Mouse (Mus musculus) thymus, adult 18-20 months (tissue): ENCODE measurements around the gene Herpud1.
A peak's percentile ranks its signal among the peaks of the same experiment; 100 is the strongest.

Experiments used
- DNase-seq, 2 experiments: peaks; one replicate each; pipeline ENCODE4 v3.0.0; 2022; ENCODE audit warnings: mixed read lengths in 2 of 2

Herpud1 gene

DNA sequence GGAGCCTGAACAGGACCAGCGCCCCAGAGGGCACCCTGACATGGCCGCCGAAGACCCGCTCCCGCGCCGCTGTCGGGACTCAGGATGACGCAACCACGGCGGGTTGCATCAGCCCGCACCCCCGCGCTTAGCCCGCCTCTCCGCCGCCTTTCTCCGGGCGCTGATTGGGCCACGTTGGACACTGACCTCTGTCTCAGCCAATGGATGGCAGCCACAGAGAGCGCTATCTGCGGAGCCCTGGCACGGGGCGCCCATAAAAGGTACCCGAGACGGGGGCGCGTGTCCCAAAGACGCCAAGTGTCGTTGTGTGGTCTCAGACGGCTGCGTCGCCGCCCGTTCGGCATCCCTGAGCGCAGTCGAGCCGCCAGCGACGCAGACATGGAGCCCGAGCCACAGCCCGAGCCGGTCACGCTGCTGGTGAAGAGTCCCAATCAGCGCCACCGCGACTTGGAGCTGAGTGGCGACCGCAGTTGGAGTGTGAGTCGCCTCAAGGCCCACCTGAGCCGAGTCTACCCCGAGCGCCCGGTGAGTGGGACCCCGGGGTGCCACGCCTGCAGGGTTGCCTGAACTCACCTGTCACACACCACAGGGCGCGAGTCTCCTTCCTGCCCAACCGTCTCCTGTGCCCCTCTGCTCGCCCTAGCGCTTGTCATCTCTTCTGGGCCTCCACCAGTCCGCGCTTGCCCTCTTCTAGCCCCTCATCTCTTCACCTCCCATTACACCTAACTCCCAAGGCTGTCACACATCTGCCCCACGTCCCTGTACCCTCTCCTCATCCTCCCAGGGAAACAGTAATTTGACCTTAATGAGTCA is at the start of gene Herpud1:
TSS of gene Herpud1 (plus strand) at position 225 of the 813 bp plus-strand sequence.
- DNase-seq = peak; percentile 97

- no peak for DNase-seq
These were observed 48.7 kb upstream of the Herpud1 start for GRCm38 (mm10) chr8:94337559-94337958.

DNA sequence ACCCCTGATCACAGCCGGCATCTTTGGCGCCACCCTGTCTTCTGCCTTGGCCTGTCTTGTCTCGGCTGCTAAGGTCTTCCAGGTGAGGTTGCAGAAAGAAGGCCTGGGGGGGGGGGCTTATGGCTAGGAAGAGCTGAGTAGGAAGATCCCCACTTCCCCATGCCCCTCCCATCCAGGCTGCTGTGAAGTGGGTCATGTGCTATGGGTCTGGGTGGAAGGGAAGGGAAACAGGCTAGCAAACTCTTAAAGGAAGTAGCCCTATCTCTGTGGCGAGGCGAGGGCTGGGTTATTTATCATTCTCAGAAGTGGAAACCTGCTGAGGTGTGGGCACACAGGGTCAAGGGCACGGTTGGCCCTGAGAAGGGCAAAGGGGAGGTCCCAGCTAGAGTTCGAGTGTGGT is 45.4 kb upstream of the Herpud1 start:
- no peak for DNase-seq

- DNase-seq = no peak
These were observed 43.5 kb upstream of the Herpud1 start for GRCm38 (mm10) chr8:94342691-94343090.

GRCm38 (mm10) chr8:94343290-94343689 is 42.9 kb upstream of the Herpud1 start:
- peak; percentile 46 to 66 for DNase-seq

DNA sequence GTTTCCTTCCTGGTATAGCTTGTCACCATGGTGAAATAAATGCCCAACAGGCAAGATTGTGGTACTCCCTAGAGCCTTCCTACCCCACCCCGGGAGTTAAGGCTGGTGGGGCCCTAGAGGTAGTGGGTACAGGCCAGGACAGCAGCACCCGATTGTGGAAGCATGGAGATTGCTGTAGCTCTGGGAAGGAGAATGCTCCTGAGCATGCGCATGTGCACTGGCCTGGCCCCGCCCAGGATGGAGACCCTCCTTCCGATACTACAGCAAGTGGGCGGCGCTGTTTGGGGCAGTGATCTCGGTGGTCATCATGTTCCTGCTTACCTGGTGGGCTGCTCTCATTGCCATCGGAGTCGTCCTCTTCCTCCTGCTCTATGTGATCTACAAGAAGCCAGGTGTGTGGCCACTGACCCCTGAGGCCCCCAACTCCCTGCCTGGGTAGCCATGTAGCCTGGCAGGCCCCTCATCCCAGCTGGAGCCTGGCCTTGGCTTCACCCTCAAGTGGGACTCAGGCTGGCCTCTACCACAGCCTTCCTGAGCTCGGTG is 42.4 kb upstream of the Herpud1 start:
- DNase-seq = no peak

GRCm38 (mm10) chr8:94345657-94346056 is 40.6 kb upstream of the Herpud1 start:
- DNase-seq = no peak

DNA sequence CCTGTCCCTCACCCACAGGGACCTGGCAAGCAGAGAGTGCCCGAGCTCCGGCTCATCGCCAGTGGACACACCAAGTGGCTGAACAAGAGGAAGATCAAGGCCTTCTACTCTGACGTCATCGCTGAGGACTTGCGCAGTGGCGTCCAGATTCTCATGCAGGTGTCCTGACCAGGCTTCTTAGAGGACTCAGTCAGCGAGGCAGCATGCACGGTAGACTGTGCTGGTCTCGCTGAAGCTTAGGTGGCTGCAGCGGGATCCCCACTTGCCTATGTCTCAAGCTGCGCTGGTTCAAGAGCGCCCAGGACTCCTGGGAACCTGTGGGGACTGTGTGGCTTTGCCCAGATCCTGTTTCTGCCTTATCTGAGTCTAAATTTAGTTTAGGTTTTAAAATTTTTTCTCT is 40.0 kb upstream of the Herpud1 start:
- DNase-seq = no peak

DNA sequence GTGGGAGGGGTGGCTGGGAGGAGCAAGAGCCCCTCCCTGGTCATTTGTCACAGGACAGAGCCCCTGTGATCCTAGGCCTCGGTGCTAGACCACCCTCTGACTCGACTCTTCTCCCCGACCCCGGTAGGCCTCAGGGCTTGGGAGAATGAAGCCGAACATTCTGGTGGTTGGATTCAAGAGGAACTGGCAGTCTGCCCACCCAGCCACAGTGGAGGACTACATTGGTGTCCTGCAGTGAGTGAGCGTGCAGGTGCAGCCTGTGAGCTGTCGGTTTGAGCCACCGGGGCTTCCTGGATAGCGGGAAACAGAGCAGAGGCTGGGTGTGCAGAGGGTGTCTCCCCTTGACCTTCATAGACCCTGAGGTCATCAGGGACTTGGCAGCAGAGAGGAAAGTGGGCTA is 37.8 kb upstream of the Herpud1 start:
- DNase-seq = peak in 1 of 2 experiments; percentile 34

DNA sequence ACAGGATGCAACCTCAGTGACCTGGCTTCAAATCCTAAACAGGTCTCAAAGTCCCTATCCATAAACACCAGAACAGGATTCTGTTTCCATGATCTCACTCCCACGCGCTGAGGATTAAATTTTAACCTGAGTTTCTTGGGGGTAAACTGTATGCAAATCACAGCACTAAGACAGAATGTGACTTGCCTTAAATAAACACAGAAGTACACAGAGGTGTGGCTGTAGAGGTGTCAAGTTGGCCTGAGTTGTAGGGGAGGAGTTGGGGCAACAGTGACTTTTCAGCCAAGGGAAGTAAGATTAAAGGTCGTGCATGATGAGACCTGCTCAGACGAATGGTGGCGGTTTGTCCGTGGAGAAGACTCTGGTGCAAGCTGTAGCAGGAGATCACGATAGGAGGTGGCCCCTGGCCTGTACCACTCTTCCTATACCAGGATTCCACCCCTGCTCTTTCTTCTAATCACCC is 32.1 kb upstream of the Herpud1 start:
- DNase-seq = no peak

GRCm38 (mm10) chr8:94354571-94354970 is 31.7 kb upstream of the Herpud1 start:
- peak; percentile 38 to 70 for DNase-seq

DNA sequence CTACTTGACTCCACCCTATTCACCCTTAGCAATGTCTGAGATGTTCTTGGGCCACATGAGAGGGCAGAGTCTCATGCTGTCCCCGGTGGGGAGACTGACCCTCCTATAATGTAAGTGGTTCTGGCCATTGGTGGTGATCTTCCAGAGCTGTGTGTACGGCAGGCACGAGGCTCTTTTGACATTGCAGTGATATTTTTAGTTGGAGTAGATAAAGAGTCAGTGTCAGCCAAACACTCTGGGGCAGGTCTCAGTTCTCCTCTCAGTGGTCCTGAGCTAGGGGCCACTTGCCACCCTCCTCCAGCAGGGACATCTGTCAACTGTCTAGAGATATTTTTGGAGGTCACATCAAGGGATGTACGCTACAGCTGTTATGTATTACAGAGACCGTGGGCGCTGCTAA is 29.0 kb upstream of the Herpud1 start:
- no peak for DNase-seq

GRCm38 (mm10) chr8:94358541-94358940 is 27.7 kb upstream of the Herpud1 start:
- no peak for DNase-seq

DNA sequence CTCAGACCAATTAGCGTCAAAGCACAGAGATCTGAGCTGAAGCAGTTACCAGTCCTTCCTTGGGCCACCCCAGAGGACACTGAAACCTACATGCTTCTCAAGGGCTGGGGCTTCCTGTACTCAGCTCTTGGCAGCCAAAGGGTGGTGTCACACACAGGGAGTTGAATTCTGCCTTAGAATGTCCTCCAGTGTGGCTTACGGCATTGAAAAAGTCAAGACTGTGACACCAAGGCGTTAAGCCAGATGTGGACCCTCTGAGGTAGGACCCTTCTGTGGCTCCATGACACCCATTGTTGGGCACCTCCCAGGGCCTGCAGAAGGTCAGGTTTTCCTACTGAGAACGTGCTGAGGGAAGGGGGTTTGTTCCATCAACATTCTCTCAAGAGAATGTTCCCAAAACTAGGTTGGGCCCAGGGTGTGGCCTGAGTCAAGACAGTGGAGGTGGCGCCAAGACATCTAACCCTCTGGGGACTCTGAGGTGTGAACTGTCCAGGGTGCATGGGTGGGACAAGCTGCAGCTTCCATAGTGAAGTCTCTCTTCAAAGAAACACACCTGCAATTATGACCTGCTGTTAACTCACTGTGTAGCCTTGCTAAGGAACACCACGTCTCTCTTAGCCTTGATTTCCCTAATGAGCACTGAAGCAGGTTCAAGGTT is 24.3 kb upstream of the Herpud1 start:
- DNase-seq = no peak

- DNase-seq = no peak
These were observed 23.5 kb upstream of the Herpud1 start for GRCm38 (mm10) chr8:94362607-94363239.

- peak; percentile 84 to 94 for DNase-seq
These were observed 22.9 kb upstream of the Herpud1 start for GRCm38 (mm10) chr8:94363288-94363688.

DNA sequence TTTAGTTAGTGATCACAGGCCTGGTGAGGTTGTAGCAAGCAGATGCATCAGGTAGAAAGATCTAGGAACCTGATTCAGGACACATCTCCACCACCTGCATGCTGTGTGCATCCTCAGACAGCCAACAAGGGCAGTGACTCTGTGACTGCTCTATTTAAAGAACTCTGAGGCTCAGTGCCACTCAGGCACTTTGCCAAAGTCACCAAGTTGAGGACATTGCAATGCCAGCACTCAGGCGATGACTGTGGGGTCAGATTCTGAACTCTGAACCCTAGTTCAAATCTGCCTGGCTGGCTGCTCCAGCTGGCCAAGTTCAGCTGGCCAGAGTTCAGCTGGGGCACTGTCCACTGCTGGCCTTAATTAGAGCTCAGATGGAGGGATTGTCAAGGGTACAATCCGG is 22.3 kb upstream of the Herpud1 start:
- peak in 1 of 2 experiments; percentile 45 for DNase-seq

GRCm38 (mm10) chr8:94364686-94365312 is 21.4 kb upstream of the Herpud1 start:
- no peak for DNase-seq

DNA sequence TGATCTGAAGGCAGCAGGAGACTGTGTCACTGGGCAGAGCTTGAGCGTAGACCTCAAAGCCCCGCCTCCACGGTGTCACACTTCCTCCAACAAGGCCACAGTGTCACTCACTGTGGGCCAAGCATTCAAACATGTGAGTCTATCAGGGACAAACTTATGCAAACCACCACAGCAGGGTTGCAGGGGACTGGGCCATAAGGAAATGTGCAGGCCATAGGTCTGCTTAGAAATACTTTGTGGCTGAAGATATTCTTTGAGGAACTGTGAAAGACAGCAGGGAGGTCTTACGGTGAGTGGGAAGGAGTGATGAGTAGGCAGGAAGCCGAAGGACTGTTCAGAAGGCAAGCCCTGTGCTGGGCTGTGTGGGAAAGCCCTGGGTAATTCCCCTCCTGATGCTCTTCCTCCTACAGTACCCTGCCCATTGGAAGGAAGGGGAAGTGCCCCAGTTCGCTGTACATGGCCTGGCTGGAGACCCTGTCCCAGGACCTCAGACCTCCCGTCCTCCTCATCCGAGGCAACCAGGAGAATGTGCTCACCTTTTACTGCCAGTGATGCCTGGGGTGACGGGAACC is 20.7 kb upstream of the Herpud1 start:
- peak; percentile 65 to 76 for DNase-seq

DNA sequence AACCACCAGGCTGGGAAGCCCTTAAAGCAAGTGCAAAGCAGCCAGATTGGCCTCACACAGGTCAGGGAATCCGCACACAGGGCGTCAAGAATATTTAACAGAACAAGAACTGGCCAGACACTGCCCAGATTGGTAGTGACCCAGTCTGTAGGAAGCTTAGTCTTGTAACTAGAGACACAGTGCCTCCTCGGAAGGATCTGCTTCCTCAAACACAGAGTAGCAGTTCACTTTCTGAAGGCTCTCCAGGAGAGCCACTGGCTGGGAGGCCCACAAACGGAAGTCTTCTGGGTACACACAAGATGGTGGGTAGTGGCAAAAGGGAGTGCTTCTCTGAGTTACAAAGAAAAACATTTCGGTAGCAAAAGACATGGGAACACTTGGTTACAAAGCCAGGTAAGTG is 15.4 kb upstream of the Herpud1 start:
- DNase-seq = no peak

GRCm38 (mm10) chr8:94372955-94373599 is 13.2 kb upstream of the Herpud1 start:
- DNase-seq = no peak

GRCm38 (mm10) chr8:94375551-94375991 is 10.7 kb upstream of the Herpud1 start:
- DNase-seq = no peak
